Mouse (Mus musculus): ENCODE results near the gene Pdgfa. TPM values are rescaled to one million over a fixed set of nuclear protein-coding genes. Genes with fewer than 3 reads are reported as not detected.

The Pdgfa gene
- total RNA-seq, 2 experiments from 2014 or later, result 18.6 to 24.6 TPM

- DNase-seq, result peak; percentile 74 to 81
- intact Hi-C loops (cut with DNase I), result loop anchor here (5.0 kb wide), 1 partner anchor 181 kb away; no protein-coding TSS in a partner anchor
Observed at GRCm38 (mm10) chr5:138995721-138996311, 1.4 kb downstream of the Pdgfa start.

GRCm38 (mm10) chr5:138994786-138995720, 2.1 kb downstream of the Pdgfa start:
- intact Hi-C loops (cut with DNase I), result loop anchor here (5.0 kb wide), 1 partner anchor 182 kb away; no protein-coding TSS in a partner anchor
- DNase-seq, result peak; percentile 71 to 82

- intact Hi-C loops (cut with DNase I), result no loop called here
- DNase-seq, result peak; percentile 36 to 42
Observed at GRCm38 (mm10) chr5:138994108-138994785, 2.9 kb downstream of the Pdgfa start.

DNA sequence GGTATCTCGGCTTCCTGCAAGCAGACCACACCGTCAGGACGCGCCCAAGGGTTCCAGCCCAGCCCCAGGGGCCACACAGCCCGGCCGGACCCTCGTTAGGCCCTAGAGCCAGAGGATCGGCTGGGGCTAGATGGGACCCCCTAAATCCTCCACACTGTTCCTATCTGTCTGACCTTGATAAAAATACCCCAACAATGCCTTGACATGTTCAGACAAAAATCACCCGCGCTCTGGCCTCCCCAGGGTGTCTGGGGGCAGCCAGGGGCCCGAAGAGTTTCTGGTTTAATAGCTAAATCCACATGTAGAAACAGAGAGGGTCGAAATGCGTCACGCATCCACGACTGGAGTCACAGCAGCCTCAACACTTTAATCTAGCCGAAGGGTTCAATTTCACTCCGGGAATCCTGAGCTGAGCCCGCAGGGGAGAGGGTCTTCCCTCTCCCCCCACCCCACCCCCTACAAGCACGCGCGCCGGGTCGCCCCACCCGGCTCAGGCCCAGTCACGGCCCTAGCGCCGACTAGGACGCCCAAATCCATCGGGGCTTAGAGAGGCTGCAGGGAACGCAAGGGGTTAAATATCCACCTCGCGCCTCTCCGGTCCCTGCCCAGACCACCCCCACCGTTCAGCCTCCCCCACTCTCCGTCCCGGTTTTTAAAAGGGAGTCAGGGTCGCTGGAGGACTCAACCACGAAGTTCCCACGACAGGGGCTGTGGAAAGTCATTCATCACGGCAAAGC, 3.6 kb downstream of the Pdgfa start:
- intact Hi-C loops (cut with DNase I), result loop anchor here (2.0 kb wide), 1 partner anchor 45 kb away; no protein-coding TSS in a partner anchor
- DNase-seq, result no peak

- DNase-seq, result peak in 1 of 2 experiments; percentile 38
- intact Hi-C loops (cut with DNase I), result loop anchor here (2.0 kb wide), 1 partner anchor 44 kb away; no protein-coding TSS in a partner anchor
Observed at GRCm38 (mm10) chr5:138992611-138993370, 4.4 kb downstream of the Pdgfa start.

DNA sequence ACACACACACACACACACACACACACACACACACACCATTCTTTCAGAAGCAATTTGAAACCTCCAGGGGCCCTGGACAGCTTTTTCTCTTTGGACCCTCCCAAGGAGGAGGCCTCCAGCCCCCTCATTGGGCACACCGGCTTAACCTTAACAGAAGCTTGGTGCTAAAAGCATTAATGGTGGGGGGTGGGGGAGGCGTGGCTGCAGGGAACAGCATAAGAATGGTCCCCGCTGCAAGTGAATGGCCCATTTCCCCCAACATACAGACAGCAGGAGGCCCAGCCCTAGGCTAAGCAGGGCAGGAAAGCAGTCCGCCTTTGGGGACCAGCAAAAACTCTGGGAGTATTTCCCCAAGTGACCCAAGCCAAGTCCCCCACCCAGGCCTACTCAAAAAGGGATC, 5.4 kb downstream of the Pdgfa start:
- intact Hi-C loops (cut with DNase I), result loop anchor here (2.0 kb wide), 1 partner anchor 43 kb away; no protein-coding TSS in a partner anchor
- no peak for DNase-seq

- intact Hi-C loops (cut with DNase I), result no loop called here
Observed at GRCm38 (mm10) chr5:138990659-138991380, 6.3 kb downstream of the Pdgfa start.

GRCm38 (mm10) chr5:138989567-138989966, 7.6 kb downstream of the Pdgfa start:
- no peak for DNase-seq

More at GRCm38 (mm10) chr5:138990659-138991380, 6.3 kb downstream of the Pdgfa start:
- peak; percentile 44 to 46 for DNase-seq

GRCm38 (mm10) chr5:138988764-138989163, 8.4 kb downstream of the Pdgfa start:
- peak; percentile 64 to 68 for DNase-seq
- intact Hi-C loops (cut with DNase I), result no loop called here

More at GRCm38 (mm10) chr5:138989567-138989966, 7.6 kb downstream of the Pdgfa start:
- intact Hi-C loops (cut with DNase I), result no loop called here

DNA sequence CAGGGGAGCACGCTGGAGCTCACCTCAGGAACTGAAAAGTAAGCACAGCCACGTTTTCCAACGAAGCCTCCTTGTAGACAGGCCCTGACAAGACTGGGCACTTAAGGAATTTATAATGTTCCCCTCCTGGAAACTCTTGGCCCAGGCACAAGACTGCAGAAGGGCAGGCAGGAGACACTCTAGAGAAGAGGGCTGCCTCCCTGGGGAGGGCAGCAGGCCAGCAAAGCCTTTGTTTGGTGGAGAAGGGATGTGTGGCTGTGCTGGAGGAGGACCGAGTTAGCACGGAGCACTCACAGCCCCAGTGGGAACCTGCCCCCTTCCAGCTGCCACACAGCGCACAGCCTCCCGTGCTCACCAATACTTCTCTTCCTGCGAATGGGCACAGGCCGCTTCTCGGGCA, 9.2 kb downstream of the Pdgfa start:
- DNase-seq, result no peak
- intact Hi-C loops (cut with DNase I), result no loop called here

GRCm38 (mm10) chr5:138981921-138982320, 15.2 kb downstream of the Pdgfa start:
- no peak for DNase-seq
- intact Hi-C loops (cut with DNase I), result no loop called here

DNA sequence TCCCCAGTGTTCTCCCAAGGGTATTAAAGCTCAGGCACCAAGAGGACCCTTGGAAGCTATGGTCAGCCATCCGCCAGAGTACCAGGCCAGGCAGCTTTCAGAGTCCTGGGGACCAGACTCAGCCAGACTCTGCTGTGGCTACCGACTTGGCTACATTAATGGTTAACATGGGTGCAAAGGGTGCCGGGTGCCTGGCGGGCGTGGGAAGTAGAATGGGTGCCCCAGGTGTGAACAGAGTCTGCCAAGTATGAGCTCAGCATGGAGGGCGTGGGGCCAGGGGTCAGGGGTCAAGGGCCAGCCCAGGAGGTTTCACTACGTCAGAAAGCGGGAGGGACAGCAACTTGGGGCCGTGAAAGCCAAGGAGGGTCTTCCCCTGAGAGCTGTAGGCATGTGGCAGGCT, 16.6 kb downstream of the Pdgfa start:
- intact Hi-C loops (cut with DNase I), result no loop called here
- no peak for DNase-seq

DNA sequence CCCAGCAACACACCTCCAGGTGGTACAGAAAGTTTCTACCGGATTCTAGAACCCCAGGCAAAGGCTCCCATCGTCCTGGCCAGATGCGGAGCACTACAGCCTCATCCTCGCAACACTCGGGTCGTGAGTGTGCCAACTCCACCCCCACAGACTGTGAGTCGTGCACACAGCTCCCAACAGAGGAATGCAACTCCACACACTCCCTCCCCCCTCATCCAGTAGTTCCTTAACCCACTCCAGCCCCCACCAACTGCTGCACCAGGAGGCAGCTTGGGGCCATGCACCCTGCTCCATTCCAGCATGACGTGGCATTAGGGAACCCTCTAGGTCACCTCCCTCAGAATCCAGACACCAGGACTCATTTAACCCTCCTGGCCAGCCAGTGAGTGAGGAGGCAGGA, 17.3 kb downstream of the Pdgfa start:
- intact Hi-C loops (cut with DNase I), result no loop called here

GRCm38 (mm10) chr5:138977759-138978158, 19.4 kb downstream of the Pdgfa start:
- DNase-seq, result no peak
- intact Hi-C loops (cut with DNase I), result no loop called here

More for the DNA sequence above, 17.3 kb downstream of the Pdgfa start:
- no peak for DNase-seq

DNA sequence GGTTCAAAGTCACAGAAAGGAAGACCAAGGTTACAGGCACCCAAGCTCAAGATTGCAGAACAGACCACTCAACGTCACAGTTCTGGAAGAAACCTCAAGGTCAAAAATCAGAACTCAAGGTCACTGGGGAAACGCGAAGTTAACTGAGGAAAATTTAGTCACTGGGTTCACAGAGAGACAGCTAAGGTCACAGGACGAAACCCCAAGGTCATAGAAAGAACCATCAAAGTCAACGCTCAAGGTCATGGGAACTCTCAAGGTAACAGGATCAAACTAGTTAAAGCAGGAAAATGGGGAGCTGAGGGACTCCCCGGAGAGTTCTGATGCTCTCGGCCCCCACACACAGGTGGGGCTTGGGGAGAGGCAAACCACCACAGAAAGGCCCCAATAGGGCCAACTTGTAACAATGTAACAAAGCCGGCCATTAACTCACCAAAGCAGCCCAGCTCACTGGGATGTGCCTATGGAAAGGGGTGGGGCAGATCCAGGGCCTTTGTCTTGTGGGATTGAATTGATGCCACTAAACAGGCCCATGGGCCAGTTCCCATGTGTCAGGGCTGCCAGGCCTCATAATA, 22.2 kb downstream of the Pdgfa start:
- DNase-seq, result no peak
- intact Hi-C loops (cut with DNase I), result no loop called here

DNA sequence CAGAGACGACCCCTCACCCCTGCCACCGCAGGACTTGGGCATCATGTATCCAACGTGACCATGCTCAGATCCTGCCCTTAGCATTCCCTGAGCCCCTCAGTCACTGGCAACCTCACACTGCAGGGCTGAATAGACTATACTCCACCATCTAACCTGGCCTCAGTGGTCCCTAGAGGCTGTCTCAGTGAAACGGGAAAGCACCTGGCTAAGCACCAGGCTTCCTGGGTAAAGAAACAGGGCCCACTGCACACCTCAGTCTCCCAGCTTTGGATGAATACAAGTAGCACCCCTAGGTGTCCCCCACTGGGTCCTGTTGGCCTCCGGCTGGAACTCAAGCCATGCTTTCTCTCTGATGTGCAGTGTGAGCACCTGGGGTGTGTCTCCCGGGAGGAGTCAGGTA, 23.7 kb downstream of the Pdgfa start:
- intact Hi-C loops (cut with DNase I), result no loop called here
- no peak for DNase-seq

DNA sequence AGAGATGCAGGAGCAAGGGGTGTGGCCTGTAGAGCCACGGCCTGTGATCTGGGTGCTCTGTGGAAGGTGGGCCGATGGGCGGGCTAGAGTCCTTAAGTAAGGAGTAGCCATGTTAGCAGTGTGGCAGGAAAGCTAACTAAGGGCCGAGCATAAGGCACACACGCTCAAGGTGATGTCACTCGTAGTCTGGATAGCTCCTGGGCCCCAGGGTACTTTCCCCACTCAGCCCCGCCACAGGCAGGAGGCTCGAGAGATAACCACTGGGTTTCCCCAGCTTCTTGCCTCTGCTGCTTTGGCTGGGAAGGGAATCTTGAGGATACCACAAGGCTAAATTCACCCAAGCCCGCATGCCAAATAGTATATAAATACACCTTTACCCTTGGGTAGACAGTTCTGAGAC, 25.8 kb downstream of the Pdgfa start:
- intact Hi-C loops (cut with DNase I), result no loop called here
- no peak for DNase-seq

DNA sequence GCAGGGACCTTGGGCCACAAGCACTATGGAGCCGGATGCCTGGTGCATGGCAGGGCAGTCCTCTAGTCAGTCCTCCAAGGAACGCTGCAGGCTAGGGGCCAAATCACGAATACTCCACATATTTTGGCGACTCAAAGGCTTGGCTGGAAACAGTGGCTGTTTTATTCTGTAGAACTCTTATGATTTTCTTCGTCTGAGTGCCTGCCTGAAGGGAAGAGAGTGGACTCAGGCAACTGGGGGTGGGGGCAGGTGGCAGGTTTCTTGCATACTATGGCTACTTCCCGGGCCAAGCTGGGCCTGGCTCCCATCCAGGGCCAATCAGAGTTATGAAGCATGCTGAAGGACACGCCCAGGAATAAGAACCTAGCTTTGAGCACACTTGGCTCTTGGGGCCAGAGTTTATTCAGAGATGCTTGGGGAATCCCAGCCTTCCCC, 27.1 kb downstream of the Pdgfa start:
- intact Hi-C loops (cut with DNase I), result no loop called here
- DNase-seq, result peak; percentile 47 to 49

Data from heart, postnatal 36 days (tissue).